Mouse (Mus musculus) neural tube, embryonic 10.5 days (tissue): Measurements from ENCODE around the gene Hoxd3.
A peak's percentile ranks its signal among the peaks of the same experiment; 100 is the strongest.

Experiments used
- DNase-seq: peaks from one replicate; pipeline ENCODE4 v3.0.0-alpha.2; 2017; ENCODE audit warnings: low spot score; ENCODE audit errors: extremely low spot score

Hoxd3 gene

DNA sequence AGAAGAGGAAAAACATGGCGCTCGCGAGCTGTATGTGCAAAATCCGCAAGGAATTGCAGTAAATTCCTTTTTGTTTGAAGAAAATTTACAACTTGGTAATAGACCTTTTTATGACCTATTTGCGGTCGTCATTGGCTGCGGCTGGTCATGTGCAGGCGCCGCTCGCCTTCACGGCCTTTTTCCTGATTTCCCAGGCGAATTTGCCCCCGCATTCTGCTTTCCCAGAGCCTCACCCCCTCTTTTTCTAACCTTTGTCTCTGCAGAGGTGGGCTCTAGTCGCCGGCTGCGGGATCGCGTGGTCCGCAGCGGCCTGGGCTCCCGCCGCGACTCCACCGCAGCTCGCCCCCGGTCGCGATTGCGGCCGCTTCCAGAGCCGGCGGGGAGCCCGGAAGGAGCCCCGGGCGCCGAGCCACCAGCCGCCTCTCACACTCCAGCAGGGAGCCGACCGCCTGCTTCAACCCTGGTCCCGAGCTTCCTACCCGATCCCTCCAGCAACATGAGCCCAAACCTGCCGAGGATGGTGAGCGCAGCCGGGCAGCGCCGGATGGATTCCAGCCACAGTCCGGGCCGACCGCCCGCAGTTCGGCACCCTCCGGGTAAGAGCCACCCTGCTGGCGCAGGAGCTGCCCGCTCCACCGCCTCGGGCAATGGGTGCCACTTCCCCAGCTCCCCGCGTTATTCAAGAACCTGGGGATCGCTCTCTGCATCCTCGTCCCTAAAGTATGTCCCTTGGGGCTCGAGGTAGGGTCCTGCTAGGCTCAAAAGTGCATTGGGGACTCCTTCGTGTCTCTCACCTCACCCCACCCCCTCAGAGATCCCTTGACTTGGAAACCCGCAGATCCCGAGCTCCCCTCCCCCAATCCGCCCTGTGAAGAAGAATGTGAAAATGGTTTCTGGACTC lies at the start of gene Hoxd3, which contains the start of gene Hoxd4:
Gene Hoxd3 (plus strand): TSS at position 207 of the 901 bp plus-strand sequence.
Gene Hoxd4 (plus strand): TSS at position 209 of the 901 bp plus-strand sequence.
- peak; percentile 82 for DNase-seq

DNA sequence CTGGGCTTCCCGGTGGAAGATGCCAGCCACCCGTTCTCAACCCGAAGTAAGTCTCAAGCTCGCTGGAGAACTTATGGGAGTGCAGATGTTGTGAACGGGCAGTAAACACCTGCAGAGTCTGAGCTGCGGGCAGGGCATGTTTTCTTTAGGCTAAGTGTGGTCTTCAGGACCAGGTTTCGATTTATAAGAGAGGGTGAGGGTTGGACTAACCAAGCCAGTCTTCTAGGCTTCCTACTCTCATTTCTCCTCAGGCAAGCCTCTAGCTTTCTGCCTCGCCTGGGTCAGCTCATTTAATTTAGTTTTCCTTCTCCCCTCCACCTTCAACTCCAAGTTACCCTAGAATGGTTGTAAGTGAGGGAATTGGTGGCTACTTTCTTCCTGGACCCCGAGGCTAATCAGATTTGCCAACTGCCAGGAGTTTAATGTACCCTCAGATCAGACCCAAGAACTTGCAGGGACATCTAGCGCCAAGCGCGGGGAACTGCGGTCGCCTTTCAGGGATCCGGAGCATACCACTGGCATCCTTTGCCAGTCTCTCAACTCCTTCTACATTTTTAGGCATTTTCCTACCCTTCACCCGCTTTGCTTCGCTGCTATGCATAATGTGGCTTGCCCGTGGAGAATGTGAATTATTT lies 48.3 kb upstream of the Hoxd3 start:
- peak; percentile 69 for DNase-seq

DNA sequence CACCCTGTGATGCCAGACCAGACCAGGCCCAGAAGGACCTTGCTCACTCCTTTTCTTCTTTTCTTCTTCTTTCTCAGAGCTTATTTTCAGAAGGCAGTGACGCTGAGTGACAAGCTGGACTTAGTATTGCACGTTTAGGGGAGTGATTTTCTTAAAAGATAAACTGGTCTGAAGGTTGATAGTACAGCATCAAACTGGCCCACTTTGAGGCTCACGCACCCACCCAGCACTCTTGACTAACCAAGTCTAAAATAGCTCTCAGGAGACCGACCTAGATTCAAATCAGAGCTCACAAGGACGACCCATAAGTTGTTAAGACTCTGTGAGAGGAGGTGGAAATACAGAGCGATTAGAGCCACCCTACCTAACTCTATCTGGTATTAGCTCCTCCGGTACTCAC lies 45.3 kb upstream of the Hoxd3 start:
- peak; percentile 45 for DNase-seq

DNA sequence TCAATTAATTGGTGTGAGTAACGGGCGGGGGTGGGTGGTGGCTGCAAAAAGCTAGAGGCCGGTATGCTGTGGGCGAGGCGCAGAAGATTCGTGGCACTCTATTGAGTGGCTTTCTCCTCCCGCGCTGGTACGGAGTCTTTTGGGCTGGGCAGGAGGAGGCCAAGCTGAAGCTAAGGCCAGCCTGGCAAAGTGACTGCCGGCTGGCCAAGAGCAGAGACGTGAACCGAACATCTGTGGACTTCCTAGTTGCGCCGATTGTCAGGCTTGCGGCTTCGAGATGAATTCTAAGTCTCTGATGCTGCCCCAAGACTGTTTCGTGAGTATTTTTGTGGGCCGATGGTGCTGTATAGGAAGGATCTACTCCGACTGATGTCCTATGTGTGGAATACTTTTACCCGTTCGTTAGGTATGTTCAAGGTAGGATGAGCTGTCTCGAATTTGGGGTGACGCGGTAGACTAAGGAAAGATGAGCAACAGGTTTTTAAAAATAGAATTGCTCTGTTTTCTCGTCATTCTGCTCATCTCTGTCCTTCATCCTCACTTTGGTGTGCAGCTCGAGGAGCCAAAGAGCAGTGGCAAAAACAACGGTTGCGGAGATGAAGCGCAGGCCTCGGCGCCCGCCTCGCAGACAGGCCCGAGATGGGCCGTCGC lies 44.4 kb upstream of the Hoxd3 start:
- DNase-seq: peak; percentile 64

DNA sequence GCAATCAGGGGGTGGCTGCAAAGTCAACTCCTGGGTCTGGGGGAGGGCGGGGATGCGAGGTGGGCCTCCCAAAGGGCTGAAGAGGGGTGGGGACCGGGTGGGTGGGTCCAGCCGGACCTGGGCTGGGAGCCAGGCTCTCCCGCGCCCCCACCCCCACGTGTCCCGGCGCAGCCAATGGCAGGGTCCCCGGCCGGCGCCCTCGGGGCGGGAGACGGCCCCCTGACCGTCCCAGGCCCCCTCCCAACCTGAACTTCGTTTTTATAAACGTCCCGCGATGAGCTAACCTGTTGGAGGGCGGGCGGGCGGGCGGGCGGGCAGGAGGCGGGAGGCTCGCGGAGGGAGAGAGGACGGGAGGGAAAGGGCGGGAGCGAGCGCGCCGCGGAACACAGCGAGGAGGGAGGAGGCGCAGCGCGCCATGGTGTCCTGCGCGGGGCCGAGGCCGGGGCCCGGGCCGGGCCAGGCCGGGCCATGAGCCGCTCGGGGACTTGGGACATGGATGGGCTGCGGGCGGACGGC lies 43.8 kb upstream of the Hoxd3 start, which contains the start of gene Hoxd13:
Gene Hoxd13 (plus strand): TSS at position 469 of the 516 bp plus-strand sequence.
- DNase-seq: no peak

DNA sequence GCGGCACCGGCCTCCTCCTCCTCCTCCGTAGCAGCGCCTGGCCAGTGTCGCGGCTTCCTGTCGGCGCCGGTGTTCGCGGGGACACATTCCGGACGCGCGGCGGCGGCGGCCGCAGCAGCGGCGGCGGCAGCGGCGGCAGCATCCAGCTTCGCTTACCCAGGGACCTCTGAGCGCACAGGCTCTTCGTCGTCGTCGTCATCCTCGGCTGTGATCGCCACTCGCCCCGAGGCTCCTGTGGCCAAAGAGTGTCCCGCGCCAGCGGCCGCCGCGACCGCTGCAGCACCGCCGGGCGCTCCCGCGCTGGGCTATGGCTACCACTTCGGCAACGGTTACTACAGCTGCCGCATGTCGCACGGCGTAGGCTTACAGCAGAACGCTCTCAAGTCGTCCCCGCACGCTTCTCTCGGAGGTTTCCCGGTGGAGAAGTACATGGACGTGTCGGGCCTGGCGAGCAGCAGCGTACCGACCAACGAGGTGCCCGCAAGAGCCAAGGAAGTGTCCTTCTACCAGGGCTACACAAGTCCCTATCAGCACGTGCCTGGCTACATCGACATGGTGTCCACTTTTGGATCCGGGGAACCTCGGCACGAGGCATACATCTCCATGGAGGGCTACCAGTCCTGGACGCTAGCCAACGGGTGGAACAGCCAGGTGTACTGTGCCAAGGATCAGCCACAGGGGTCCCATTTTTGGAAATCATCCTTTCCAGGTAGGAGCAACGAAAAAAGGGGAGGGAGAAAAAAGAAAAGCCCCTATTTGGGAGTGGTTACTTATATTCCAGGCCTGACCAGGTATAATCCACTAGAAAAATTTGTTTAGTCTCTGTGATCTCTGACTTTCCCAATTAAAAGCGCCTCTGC lies 43.1 kb upstream of the Hoxd3 start:
- DNase-seq: peak; percentile 80

DNA sequence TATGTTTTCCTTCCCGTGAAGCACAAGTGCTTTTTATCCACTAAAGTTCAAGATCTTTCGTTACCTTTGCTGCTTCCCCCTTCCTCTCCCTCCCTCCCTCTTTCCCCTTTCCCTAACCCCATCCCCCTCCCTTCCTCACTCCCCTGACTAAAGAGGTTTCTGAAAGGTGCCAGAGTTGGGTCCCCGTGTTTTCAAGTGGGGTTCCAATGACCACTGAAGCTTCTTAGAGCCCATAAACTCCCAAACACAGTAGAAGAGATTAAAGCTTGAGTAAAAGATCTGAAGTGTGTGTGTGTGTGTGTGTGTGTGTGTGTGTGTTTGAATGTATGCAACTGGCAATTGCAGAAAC lies 42.5 kb upstream of the Hoxd3 start:
- DNase-seq: no peak

DNA sequence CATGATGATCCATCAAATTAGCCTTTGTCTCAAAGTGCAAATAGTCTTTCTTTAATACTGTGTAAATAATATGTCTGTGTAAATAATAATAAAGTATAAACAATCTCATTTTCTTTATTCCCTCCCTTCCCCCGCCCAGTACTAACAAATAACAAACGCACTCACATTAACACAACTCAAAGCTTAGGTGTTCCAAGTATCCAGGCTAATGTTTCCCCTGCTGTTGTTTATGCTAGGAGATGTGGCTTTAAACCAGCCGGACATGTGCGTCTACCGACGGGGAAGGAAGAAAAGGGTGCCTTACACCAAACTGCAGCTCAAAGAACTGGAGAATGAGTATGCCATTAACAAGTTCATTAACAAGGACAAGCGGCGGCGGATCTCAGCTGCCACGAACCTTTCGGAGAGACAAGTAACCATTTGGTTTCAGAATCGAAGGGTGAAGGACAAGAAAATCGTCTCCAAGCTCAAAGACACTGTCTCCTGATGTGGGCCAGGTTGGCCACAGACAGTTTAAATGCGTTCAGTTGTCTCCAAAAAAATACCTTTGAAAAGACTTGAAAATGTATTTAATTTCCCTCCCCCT lies 42.0 kb upstream of the Hoxd3 start:
- DNase-seq: peak; percentile 64

DNA sequence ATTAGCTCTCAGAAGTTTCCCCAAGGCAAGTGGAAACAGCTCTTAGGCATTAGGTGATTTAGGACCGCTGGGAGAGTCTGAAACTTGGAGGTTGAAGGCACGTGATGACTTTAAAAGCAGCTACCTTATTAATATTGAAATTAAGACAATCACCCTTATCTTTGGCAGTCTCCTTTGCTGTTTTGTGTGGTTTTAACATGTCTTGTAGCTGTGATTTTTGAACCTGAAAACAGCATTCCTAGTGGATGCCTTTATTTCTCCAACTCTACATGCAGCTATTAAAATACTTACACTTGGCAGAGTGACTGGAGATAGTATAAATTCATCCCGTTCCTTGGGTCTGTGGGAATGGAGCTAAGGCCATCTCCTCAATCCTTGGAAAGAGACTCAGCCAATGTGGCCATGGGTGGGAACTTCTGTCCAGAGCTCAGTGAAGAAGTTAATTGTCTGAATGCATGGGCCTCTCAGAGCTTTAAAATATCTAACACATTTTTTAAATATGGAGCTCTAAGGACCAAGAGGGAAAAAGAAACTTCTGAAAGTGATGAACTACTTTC lies 41.0 kb upstream of the Hoxd3 start:
- no peak for DNase-seq

DNA sequence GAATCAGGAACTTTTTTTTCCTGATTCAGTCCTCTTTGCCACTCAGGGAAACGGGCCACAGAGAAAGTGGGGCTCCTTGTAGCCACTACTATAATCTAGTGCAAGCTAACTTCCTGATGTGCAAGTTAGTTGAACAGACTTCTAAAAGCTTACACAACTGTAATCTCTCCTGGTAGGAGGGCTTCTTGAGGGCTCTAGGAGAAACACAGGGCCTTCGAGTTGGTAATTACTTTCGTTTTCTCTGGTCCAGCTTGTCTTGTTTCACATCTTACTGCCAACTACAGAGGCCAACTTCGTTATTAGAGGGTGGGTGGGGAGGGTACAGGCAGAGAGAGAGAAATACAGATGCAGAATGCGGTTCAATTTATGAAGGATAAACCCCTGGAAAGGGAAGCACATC lies 39.9 kb upstream of the Hoxd3 start:
- DNase-seq: no peak

DNA sequence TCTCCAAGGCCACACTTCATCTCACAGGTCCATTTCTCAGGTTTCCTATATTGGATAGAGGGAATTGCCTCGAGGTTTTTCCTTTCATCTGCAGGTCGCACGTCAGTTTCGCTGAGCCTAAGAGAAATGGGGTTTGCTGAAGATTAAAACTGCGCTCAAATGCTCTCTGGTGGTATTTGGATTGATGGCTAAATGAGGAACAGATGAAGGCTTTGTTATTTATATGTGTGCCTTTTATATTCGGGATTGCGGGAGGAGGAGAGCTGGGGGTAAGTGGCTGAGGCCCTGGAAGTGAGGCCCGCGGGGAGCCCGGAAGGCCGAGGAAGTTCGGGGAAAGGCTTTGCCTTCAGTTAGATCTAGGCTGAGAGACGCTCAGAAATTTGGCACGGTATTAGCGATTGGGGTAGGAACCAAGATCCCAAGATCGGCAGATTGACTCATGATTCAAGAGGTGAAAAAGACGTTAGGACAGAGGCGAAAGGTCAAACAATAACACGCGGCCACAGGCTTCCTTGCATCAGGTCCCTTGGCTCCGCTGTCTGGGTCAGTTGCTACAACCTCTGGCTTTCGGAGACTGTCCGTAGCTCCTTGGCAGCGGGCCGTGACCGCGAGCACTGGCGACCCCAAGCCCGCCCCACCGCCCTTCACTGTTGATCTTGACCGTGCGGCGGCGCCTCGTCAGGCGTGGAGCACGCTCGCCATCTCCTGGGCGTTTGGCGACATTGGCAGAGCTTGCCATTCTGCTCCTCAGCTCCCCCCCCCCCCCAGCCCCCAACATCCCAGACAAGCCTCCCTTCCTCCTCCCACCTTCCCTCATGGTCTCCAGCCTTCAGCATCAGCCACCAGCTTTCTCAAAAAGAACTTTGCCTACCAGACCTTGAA lies 39.0 kb upstream of the Hoxd3 start:
- DNase-seq: no peak

DNA sequence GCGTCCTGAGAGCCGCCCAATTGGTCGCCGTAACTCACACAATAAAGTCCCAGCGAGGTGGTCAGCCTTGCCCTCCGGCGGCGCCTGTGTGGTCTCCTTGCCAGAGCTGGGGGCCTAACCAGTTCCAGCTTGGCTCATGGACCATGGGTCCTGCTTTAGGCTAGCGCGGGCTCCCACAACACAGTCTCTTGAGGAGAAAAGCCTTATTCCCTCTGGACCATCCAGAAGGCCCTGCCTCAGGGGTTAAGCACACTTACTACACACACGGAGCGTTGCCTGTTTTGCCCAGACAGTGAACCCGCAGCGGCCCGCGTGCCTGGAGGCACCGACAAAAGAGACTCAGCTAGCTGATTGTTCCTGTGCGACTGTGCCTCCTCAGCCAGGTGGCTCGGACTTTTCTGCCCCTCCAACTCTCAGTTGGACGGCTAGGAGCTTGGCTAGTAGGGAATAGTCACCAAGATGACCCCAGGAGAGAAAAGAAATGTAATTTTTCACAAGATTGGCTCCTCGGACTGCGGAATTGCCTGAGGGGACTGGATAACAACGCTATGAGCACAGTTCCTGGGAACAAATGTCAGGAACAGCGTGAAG lies 37.8 kb upstream of the Hoxd3 start:
- DNase-seq: no peak

DNA sequence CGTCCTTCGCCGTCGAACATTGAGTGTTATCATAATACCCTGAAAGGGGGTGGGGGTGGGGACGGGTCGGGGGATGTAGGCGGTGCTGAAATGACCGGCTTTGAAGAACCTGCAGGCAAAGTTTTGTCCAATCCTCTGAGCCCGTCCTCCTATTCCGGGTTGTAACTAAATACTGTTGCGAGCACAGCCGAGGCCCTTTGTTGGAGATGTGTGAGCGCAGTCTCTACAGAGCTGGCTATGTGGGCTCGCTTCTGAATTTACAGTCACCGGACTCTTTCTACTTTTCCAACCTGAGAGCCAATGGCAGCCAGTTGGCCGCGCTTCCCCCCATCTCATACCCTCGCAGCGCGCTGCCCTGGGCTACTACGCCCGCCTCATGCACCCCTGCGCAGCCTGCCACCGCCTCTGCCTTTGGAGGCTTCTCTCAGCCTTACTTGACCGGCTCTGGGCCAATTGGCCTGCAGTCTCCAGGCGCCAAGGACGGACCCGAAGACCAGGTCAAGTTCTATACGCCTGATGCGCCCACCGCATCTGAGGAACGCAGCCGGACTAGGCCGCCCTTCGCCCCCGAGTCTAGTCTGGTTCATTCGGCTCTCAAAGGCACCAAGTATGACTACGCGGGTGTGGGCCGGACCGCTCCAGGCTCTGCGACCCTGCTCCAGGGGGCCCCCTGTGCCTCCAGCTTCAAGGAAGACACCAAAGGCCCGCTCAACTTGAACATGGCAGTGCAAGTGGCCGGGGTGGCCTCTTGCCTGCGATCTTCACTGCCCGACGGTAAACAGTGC lies 36.7 kb upstream of the Hoxd3 start, which contains the start of gene Hoxd12:
Gene Hoxd12 (plus strand): TSS at position 133 of the 785 bp plus-strand sequence.
- no peak for DNase-seq

DNA sequence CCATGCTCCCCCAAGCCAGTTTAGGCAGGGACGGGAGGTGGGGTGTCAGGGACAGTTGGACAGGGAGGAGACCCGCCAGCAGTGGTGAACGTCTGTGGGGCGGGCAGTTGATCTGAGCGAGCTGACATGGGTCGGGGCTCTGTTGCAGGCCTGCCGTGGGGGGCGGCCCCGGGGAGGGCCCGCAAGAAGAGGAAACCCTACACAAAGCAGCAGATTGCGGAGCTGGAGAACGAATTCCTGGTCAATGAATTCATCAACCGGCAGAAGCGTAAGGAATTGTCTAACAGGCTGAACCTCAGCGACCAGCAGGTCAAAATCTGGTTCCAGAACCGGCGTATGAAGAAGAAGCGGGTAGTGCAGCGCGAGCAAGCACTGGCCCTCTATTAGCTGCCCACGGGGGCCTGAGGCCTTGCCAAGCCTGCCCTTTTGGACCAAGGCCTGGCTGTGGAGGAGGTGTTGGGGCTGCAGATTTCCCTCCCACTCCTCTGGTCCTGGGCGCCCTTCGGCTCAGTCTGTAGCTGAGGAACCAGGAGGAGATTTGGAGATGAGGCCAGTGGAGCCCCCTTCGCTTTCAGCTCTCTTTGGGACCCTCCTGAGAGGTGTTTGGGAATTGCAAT lies 36.0 kb upstream of the Hoxd3 start:
- DNase-seq: no peak

DNA sequence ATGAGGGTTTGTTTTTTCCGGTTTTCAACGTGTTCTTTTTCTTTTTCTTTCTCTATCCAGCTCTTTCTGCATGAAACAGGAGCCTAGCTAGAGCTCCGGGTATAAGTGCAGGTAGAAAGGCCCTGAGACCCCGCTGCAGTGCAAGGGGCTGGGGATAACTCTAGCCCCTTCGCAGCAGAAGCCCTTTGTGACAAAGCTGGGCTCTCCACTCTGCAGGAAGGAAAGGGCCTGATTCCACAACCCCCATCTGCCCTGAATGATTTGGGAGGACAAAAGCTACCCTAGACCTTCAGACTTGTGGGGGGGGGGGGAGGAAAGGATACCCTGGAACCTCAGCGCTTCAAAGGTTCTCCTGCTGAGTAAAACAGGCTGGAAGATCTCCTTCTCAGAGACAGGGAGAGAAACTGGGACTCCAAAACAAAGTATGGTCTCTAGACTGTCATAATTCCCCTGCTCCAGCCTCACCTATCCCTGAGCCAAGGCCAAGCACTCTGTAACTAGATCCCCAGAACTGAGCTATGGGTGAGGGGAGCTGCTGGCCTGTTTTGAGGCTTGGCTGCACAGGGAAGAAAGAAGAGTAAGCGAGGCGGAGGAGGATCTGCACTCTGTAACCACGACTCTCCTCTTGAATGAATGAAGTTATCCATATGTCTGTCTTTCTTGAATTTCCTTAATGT lies 35.2 kb upstream of the Hoxd3 start:
- no peak for DNase-seq

DNA sequence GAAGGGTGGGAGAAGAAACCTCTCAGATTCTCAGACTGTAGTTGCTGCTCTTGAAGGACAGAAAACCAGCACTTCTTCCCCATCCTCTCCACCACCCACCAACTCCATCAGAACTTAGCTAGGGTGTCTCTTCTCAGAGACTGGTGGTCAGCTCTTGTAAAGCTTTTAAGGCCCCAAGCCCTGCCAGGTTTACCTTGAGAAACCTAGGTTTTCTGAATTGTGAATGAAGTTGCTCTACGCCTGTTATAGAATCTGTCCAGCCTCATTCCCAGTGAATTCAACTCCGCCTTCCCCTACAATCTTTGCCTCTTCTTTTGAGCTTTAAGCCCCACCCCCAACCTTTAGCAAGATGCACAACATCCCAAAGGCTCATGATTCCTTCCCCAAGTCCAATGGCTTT lies 34.6 kb upstream of the Hoxd3 start:
- no peak for DNase-seq
